Mouse (Mus musculus) kidney, embryonic 16.5 days (tissue): Measurements from ENCODE around the gene Twsg1. TPM values are rescaled to one million over a fixed set of nuclear protein-coding genes. Genes with fewer than 3 reads are reported as not detected.

ENCODE experiments used
- ATAC-seq: fragments of 200-750 bp; cut with Nextera tagmentation; 2 replicates; pipeline ENCODE4 v1.8.0; 2017; ENCODE audit warnings: moderate TSS enrichment; ENCODE audit not compliant: low FRiP score, low TSS enrichment
- H3K27ac ChIP-seq: fragments of 300-500 bp; sonication (generic); 2 replicates; pipeline ENCODE4 v1.5.1; 2014; ENCODE audit warnings: low read length
- H3K27me3 ChIP-seq: fragments of 300-500 bp; sonication (generic); 2 replicates; pipeline ENCODE4 v1.6.1; 2014; ENCODE audit warnings: low read length, control low read depth, mixed read lengths; ENCODE audit not compliant: insufficient read depth
- H3K36me3 ChIP-seq: fragments of 300-500 bp; sonication (generic); 2 replicates; pipeline ENCODE4 v1.6.1; 2014; ENCODE audit warnings: low read length, control low read depth, mixed read lengths; ENCODE audit not compliant: insufficient read depth
- H3K4me1 ChIP-seq: fragments of 300-500 bp; sonication (generic); 2 replicates; pipeline ENCODE4 v1.6.1; 2014; ENCODE audit warnings: low read length, control low read depth, mixed read lengths; ENCODE audit not compliant: insufficient read depth
- H3K4me2 ChIP-seq: fragments of 300-500 bp; sonication (generic); replicated peaks from 2 replicates; pipeline ENCODE4 v1.6.1; 2014; ENCODE audit warnings: low read depth, low read length
- H3K4me3 ChIP-seq: fragments of 300-500 bp; sonication (generic); 2 replicates; pipeline ENCODE4 v1.5.1; 2014; ENCODE audit warnings: mild to moderate bottlenecking, low read length
- H3K9ac ChIP-seq: fragments of 300-500 bp; sonication (generic); replicated peaks from 2 replicates; pipeline ENCODE4 v1.6.1; 2014; ENCODE audit warnings: low read length
- H3K9me3 ChIP-seq: fragments of 300-500 bp; sonication (generic); 2 replicates; pipeline ENCODE4 v1.6.1; 2016; ENCODE audit warnings: low read length, control low read depth
- WGBS: fragments of 180-500 bp; shearing (Covaris S2); extraction: QIAGEN DNeasy Blood & Tissue Kit; methylation state at CpG from one replicate; pipeline ENCODE4 v1.1.7; 2014; 5-methylcytosine and 5-hydroxymethylcytosine counted together
- polyA plus RNA-seq: library from polyadenylated mRNA; unstranded; fragments of >200 nt; fragmentation: Nextera tagmentation; extraction: Ambion mirVana; gene quantifications from 2 replicates; pipeline ENCODE4 v1.2.1, GENCODE M21; 2015

The Twsg1 gene
- polyA plus RNA-seq, 1 experiment from 2014 or later = 131 TPM

GRCm38 (mm10) chr17:65903826-65904225, 47.2 kb downstream of the Twsg1 start:
- no peak overlapping the region for H3K9ac ChIP-seq
- H3K27ac ChIP-seq = no peak overlapping the region
- H3K4me3 ChIP-seq = no peak overlapping the region
- H3K9me3 ChIP-seq = peaks cover 8% of the 10 kb centered on the region
- WGBS = 94% methylated on average over 8 of the region's 8 CpGs
- no peak for ATAC-seq
- peaks cover 9% of the 10 kb centered on the region for H3K4me1 ChIP-seq
- H3K4me2 ChIP-seq = no peak overlapping the region
- H3K27me3 ChIP-seq = no peaks in the 10 kb centered on the region
- H3K36me3 ChIP-seq = no peaks in the 10 kb centered on the region

GRCm38 (mm10) chr17:65903011-65903410, 48.0 kb downstream of the Twsg1 start:
- 95% methylated on average over 1 of the region's 1 CpGs for WGBS
- Histone ChIP-seq H3K9ac (no peak overlapping the region), H3K36me3 (no peaks in the 10 kb centered on the region), H3K4me3 (no peak overlapping the region), H3K27me3 (no peaks in the 10 kb centered on the region), H3K4me1 (peaks cover 9% of the 10 kb centered on the region), H3K9me3 (peaks cover 8% of the 10 kb centered on the region), H3K4me2 (no peak overlapping the region), H3K27ac (no peak overlapping the region)
- ATAC-seq = no peak

- no peaks in the 10 kb centered on the region for H3K27me3 ChIP-seq
- no peak overlapping the region for H3K4me2 ChIP-seq
- no peak for ATAC-seq
- WGBS = 84% methylated on average over 6 of the region's 6 CpGs
- H3K4me1 ChIP-seq = peaks cover 9% of the 10 kb centered on the region
- H3K9me3 ChIP-seq = peaks cover 8% of the 10 kb centered on the region
- H3K27ac ChIP-seq = no peak overlapping the region
- H3K4me3 ChIP-seq = no peak overlapping the region
- no peaks in the 10 kb centered on the region for H3K36me3 ChIP-seq
- no peak overlapping the region for H3K9ac ChIP-seq
Observed at GRCm38 (mm10) chr17:65902281-65902680, 48.7 kb downstream of the Twsg1 start.

GRCm38 (mm10) chr17:65896016-65896415, 55.0 kb downstream of the Twsg1 start:
- no peak overlapping the region for H3K4me3 ChIP-seq
- peaks cover 5% of the 10 kb centered on the region; the same call in 1 of the 2 replicates for H3K9me3 ChIP-seq
- H3K9ac ChIP-seq = no peak overlapping the region
- H3K36me3 ChIP-seq = no peaks in the 10 kb centered on the region
- 32% methylated on average over 3 of the region's 3 CpGs for WGBS
- H3K27me3 ChIP-seq = no peaks in the 10 kb centered on the region
- no peak for ATAC-seq
- H3K4me2 ChIP-seq = no peak overlapping the region
- no peak overlapping the region for H3K27ac ChIP-seq
- no peaks in the 10 kb centered on the region for H3K4me1 ChIP-seq

DNA sequence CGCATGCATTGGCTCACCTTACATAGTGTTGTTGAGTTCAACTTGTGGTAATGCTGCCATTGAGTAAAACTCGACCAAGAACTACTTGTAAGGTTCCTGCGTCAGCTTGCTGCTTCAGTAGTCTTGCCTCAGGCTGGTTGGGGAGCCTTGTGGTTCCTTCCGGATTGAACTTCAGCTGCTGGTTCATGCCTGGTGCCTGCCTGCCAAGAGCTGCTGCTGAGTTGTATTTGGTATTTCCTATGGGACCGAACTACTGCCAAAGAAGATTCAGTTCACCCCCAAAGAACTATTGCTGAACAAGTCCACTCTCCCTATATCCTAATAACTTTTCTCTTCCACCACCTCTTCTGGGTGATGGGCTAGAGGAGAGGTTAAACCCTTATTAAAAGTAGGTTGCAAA, 61.5 kb downstream of the Twsg1 start:
- Histone ChIP-seq H3K27ac (no peak overlapping the region), H3K4me1 (peaks cover 8% of the 10 kb centered on the region; the same call in 1 of the 2 replicates), H3K36me3 (no peaks in the 10 kb centered on the region), H3K9me3 (no peaks in the 10 kb centered on the region), H3K4me3 (no peak overlapping the region), H3K9ac (no peak overlapping the region), H3K27me3 (no peaks in the 10 kb centered on the region), H3K4me2 (no peak overlapping the region)
- ATAC-seq = no peak
- 79% methylated on average over 5 of the region's 5 CpGs for WGBS

DNA sequence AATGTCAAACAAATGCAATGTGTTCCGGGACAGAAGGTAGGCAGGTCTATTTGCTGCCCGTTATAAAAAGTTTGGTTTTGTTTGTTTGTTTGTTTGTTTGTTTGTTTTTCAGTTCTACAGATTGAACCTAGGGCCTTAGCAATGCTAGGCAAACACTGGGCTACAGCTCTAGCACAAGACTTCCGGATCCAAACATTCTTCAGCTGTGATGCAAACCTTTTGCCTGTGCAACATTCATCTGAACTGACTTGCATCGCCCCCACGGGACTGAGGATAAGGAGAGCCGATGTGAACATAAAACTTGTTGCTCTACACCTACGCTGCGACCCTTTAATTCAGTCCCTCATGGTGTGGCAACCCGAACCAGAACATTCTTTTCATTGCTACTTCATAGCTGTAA, 64.5 kb downstream of the Twsg1 start:
- peaks cover 30% of the 10 kb centered on the region for H3K4me1 ChIP-seq
- H3K9ac ChIP-seq = peak overlapping the region; percentile 82
- peak overlapping the region; percentile 100 for H3K27ac ChIP-seq
- no peak for ATAC-seq
- peak overlapping the region; percentile 92 for H3K4me2 ChIP-seq
- H3K36me3 ChIP-seq = no peaks in the 10 kb centered on the region
- peak overlapping the region; percentile 93 for H3K4me3 ChIP-seq
- H3K27me3 ChIP-seq = no peaks in the 10 kb centered on the region
- H3K9me3 ChIP-seq = no peaks in the 10 kb centered on the region
- WGBS = 54% methylated on average over 9 of the region's 9 CpGs

GRCm38 (mm10) chr17:65885697-65886529, 65.1 kb downstream of the Twsg1 start, which contains the start of gene Ralbp1:
Gene Ralbp1, minus strand, starts transcription at chr17:65885798.
- ATAC-seq = no peak
- Histone ChIP-seq H3K9me3 (no peaks in the 10 kb centered on the region), H3K9ac (peak within 1 kb of the TSS; percentile 85), H3K36me3 (no peaks in the 10 kb centered on the region), H3K4me2 (peak within 1 kb of the TSS; percentile 92), H3K27me3 (no peaks in the 10 kb centered on the region), H3K4me1 (peaks cover 31% of the 10 kb centered on the region), H3K27ac (peak within 1 kb of the TSS; percentile 100), H3K4me3 (peak within 1 kb of the TSS; percentile 93)
- 3% methylated on average over 14 of the region's 14 CpGs for WGBS

DNA sequence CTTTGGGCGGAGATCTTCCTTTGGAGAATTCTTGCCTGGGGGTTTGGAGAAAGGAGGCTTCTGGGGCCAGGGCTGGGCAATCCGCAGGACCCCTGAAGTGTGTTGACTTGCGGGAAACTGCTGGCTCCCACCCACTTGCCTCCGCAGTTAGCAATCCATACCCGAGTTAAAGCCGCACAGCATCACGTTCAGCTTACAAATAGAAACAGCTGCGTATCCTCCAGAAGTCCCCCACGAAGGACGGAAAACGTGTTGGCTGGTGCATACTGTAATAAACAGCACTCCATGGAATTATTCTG, 65.7 kb downstream of the Twsg1 start:
- Histone ChIP-seq H3K27ac (peak overlapping the region; percentile 100), H3K9ac (peak overlapping the region; percentile 82), H3K9me3 (no peaks in the 10 kb centered on the region), H3K4me3 (peak overlapping the region; percentile 93), H3K4me2 (peak overlapping the region; percentile 92), H3K36me3 (no peaks in the 10 kb centered on the region), H3K4me1 (peaks cover 31% of the 10 kb centered on the region), H3K27me3 (no peaks in the 10 kb centered on the region)
- WGBS = 0% methylated on average over 11 of the region's 11 CpGs
- no peak for ATAC-seq

DNA sequence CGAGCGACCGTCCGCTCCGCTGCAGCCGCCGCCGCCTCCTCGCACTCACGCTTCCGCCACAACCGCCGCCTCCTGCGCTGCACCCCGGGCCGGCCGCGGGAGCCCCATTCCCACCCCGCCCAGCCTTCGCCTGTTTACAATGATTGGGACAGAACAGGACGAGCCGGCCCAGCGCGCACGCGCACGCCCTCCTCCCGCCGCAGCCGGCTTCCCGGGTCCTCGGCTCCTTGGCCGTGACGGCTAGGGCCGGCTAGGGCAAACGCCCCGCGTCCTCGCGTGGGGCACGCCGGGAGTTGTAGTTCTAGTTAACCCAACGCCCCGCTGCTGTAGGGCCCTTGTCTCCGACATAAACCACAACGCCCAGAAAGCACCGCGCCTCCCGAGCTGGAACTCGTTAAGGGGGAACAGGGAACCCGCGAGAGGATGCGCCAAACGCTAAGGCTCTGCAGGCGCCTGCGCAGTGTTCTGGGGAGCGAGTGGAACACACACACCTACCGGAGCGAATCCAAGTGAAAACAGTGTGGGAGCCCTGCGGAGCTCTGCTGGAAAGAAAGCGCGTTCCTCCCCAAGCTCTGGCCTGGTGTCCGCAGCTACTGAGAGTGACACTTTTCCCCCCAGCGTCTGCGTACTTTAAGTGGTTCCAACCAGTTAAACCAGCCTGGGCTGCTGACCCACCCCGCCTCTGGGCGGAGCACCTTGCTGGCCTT, 66.2 kb downstream of the Twsg1 start:
- no peaks in the 10 kb centered on the region for H3K36me3 ChIP-seq
- peak overlapping the region; percentile 92 for H3K4me2 ChIP-seq
- H3K27me3 ChIP-seq = no peaks in the 10 kb centered on the region
- peak overlapping the region; percentile 93 for H3K4me3 ChIP-seq
- H3K9ac ChIP-seq = peak overlapping the region; percentile 85
- peak overlapping the region; percentile 100 for H3K27ac ChIP-seq
- peaks cover 31% of the 10 kb centered on the region for H3K4me1 ChIP-seq
- peak; percentile 100 for ATAC-seq
- no peaks in the 10 kb centered on the region for H3K9me3 ChIP-seq
- 0% methylated on average over 58 of the region's 67 CpGs for WGBS
